Mouse (Mus musculus): Measurements from ENCODE around the gene Fam198a.

Gene Fam198a

GRCm38 (mm10) chr9:121926634-121927405, 24.0 kb upstream of the Fam198a start:
- peak; percentile 75 for DNase-seq

- DNase-seq = peak; percentile 64
Measured at GRCm38 (mm10) chr9:121927721-121928120, 23.1 kb upstream of the Fam198a start.

GRCm38 (mm10) chr9:121928498-121928897, 22.3 kb upstream of the Fam198a start:
- DNase-seq = peak; percentile 93

GRCm38 (mm10) chr9:121934856-121935255, 15.9 kb upstream of the Fam198a start:
- peak; percentile 43 for DNase-seq

DNA sequence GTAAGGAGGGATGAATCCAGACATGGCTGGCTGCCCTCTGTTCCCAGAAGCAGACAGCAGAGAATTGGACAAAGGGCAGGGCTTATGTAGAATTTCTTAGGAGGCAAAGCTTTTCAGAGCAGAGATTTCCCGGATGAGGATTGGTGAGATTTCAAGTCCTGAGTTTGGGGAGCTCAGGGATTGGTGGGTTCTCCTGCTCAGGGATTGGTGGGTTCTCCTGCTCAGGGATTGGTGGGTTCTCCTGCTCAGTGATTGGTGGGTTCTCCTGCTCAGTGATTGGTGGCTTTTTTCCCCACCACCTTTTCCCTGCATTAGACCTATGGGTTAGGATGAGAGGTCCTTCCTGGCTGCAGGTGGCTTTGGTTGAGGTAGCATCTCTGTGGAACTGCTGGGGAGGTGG, 13.8 kb upstream of the Fam198a start:
- DNase-seq = no peak

DNA sequence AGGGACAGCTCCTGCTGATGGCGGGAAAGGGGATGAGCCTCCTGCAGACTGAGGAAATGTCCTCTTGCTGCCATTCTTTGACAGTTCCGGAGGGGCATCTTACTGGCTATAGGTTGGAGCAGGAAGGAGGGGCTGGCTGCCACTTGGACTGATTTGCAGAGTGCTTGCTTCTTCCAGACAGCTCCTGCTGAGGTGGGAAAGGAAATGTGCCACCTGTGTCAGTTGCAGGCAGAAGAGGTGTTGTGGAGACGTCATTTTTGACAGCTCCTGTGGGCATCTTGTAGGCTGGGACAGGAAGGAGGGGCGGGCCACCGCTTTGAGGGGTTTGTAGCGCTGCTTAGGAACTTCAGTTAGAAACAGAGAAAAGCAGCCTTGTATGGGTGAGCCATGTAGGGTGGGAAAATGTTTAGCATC, 13.3 kb upstream of the Fam198a start:
- DNase-seq = no peak

- peak; percentile 85 for DNase-seq
Measured at GRCm38 (mm10) chr9:121937944-121938355, 12.8 kb upstream of the Fam198a start.

DNA sequence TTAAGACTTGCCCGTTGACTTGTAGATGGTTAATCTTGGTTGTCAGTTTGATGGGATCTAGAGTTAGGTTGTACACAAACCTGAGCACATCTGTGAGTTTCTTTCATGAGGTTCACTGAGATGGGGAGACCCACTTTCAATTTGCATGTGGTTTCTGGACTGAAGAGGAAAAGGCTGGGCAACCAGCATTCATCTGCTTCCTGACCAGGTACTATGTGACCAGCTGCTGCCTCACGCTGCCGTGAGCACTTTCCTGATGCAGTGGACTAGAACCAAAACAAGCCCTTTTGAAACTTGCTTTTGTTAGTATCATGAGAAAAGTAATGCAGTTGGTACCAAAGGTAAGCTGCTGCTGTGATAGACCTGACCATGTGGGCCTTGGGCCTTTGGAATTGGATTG, 7.8 kb upstream of the Fam198a start:
- peak; percentile 79 for DNase-seq

DNA sequence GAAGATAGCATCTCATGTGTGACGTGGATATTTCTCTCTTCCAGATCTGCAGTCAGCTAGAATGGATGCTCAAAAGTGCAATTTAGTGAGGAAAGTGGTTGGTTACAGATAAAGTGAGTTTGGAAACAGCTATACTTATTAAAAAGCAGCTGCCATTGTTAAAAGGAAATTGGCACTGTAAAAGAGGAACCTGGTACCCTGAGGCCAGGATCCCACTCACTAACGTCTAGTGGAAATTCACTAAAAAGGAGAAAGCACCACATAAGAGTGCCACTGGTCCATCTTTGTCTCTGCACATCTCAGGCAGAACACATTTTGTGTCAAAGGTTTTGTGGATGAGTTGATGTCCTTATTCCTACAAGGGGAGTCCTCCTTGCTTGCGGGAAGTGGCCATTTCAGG, 7.2 kb upstream of the Fam198a start:
- DNase-seq = peak; percentile 58

DNA sequence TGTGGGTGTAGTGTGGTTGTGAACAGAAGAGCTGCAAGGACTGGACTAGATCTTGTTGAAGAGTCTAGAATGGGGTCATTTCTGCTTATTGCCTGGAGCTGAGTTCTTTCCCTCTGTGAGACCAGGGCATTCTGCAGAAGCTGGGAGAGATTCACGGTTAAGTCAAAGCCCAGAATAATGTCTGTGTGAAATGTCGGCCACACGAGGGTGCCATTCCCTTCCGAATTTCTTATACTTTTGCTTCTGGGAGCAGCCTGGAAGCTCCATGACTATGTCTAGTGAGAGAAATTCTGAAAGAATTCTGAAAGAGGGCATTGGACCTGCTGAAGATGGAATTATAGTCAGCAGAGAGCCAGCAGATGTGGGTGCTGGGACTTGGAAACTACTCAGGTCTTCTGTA, 3.0 kb upstream of the Fam198a start:
- DNase-seq = no peak

- no peak for DNase-seq
Measured at GRCm38 (mm10) chr9:121948431-121948830, 2.4 kb upstream of the Fam198a start.

DNA sequence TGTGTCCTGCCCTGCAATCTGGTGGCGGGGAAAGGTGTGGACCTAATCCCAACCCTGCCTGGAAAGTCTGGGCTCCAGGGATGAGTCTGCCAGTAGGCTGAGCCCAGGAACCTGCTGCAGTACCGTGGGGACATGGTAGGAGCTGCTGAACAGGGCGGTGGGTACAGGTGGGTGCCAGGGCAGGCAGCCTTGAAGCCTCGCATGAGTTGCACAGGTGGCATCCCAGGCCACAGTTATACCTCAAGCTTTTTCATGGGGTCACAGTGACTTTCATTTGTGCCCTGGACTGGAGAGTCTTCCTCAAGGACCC, 281 bp downstream of the Fam198a start:
- DNase-seq = no peak

GRCm38 (mm10) chr9:121952596-121952995, 1.8 kb downstream of the Fam198a start:
- no peak for DNase-seq

GRCm38 (mm10) chr9:121959966-121960635, 9.3 kb downstream of the Fam198a start:
- peak; percentile 94 for DNase-seq

DNA sequence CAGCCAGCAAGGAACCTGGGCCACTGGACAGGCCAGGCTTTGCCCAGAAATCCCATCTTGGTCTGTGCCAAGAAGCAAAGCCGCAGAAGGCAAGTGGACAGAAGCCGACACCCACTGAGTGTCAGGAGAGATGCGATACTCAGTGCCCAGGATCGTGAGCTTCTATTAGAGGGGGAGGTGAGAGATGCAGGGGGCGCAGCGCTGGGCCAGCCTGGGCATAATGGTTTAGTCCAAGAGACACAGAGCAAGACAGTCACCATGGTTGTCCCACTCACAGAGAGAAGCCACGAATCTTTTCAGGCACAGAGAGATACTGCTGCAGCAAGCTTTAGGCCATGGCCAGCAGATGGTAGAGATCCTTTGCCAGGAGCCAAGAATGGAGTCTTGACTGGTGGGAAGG, 14.2 kb downstream of the Fam198a start:
- DNase-seq = no peak

- no peak for DNase-seq
Measured at GRCm38 (mm10) chr9:121968258-121968657, 17.5 kb downstream of the Fam198a start.

- DNase-seq = no peak
Measured at GRCm38 (mm10) chr9:121969841-121970381, 19.1 kb downstream of the Fam198a start.

GRCm38 (mm10) chr9:121973207-121973606, 22.4 kb downstream of the Fam198a start:
- peak; percentile 95 for DNase-seq

DNA sequence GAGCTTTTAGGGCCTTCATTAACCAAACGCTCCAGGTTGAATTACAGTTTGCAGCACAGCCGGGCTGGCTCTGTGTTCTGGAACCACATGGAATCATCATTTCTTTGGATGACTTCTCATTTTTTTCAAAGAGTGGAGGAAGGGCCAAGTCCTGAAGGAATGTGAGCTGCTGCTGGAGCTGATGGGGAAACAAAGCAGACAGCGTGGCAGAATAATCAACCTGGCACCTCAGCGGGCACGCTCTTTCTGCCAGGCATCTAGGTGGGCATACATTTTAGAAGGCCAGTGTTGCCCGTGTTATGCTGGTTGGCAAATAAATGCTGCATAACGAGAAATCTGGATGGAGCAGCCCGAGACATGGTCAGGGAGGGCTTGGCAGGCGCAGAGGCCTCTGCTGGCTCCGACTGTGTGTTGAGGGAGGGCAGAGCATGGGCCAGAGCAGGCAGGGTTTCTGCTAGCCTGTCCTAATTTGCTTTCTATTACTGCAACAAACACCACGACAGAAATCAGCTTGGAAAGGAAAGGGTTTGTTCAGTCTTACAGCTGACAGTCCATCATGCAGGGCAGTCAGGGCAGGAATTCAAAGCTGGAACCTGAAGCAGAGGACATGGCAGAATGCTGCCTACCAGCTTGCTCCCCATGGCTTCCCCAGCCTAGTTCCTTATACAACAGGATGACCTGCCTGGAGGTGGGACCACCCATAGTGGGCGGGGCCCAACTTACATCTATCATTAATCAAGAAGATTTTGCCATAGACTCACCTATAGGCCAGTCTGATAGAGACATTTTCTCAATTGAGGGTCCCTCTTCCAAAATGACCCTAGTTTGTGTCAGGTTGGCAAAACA, 23.6 kb downstream of the Fam198a start:
- DNase-seq = peak; percentile 96

GRCm38 (mm10) chr9:121975321-121975720, 24.5 kb downstream of the Fam198a start:
- peak; percentile 90 for DNase-seq

- DNase-seq = no peak
Measured at GRCm38 (mm10) chr9:121981046-121981445, 30.3 kb downstream of the Fam198a start.

DNA sequence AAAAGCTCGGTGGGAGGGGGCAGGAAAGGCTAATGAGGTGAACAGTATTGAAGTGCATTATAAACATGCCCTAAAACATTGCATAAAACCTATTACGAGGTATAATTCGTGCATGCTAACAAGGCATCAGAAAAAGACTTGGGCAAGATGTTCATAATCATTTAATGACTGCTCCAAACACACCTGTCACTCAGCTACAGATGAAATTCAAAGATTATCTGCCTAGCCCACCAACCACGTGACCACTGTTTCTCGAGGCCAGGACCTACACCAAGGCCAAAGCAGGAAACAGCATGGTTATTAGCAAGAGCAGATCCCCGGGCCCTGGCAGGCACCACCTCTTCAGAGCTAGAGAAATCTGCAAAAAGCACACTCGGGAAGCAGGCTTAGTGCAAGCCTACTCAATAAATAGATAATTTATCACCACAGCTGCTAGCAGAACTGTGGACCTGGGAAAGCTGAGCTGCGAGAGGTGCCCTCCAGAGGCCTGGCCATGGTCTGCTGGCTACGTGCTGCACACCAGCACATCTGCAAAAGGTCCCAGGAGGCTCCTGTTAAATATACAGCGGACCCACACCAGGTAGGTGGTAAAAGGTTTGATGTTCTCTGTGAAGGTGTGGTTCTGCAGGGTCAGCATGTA, 30.8 kb downstream of the Fam198a start:
- DNase-seq = no peak

- DNase-seq = peak; percentile 91
Measured at GRCm38 (mm10) chr9:121982214-121982613, 31.4 kb downstream of the Fam198a start.

Measured in heart, adult 11 months (tissue).